Mouse (Mus musculus) kidney, postnatal 0 days (tissue): ENCODE data around the gene Retnlb. TPM values are rescaled to one million over a fixed set of nuclear protein-coding genes. Genes with fewer than 3 reads are reported as not detected.
"Not testable (repeated sequence)": the region's sequence is repeated elsewhere in the genome, so short reads cannot be mapped to it uniquely, and the experiment has no call there.

Source experiments
- ATAC-seq: fragments of 200-750 bp; cut with Nextera tagmentation; replicated peaks from 2 replicates; pipeline ENCODE4 v1.8.0; 2017; ENCODE audit warnings: low read depth, moderate number of reproducible peaks, moderate TSS enrichment, moderate library complexity; ENCODE audit not compliant: low FRiP score
- DNase-seq: peaks from one replicate; pipeline ENCODE4 v3.0.0-alpha.2; 2016; ENCODE audit warnings: low spot score
- H3K27ac ChIP-seq: fragments of 300-500 bp; sonication (generic); 2 replicates; pipeline ENCODE4 v1.5.1; 2014; ENCODE audit warnings: mild to moderate bottlenecking
- H3K27me3 ChIP-seq: fragments of 300-500 bp; sonication (generic); 2 replicates; pipeline ENCODE4 v1.6.1; 2014; ENCODE audit warnings: low read length, mixed read lengths; ENCODE audit not compliant: insufficient read depth
- H3K36me3 ChIP-seq: fragments of 300-500 bp; sonication (generic); 2 replicates; pipeline ENCODE4 v1.6.1; 2014; ENCODE audit warnings: low read length, mixed read lengths; ENCODE audit not compliant: insufficient read depth
- H3K4me1 ChIP-seq: fragments of 300-500 bp; sonication (generic); replicated peaks from 2 replicates; pipeline ENCODE4 v1.6.1; 2014; ENCODE audit warnings: antibody characterized with exemption, low read length, mixed read lengths; ENCODE audit not compliant: insufficient read depth
- H3K4me2 ChIP-seq: fragments of 300-500 bp; sonication (generic); 2 replicates; pipeline ENCODE4 v1.6.1; 2014; ENCODE audit warnings: mild to moderate bottlenecking, low read length, moderate library complexity, mixed read lengths
- H3K4me3 ChIP-seq: fragments of 300-500 bp; sonication (generic); replicated peaks from 2 replicates; pipeline ENCODE4 v1.5.1; 2014; ENCODE audit warnings: low read depth, low read length
- H3K9ac ChIP-seq: fragments of 300-500 bp; sonication (generic); 2 replicates; pipeline ENCODE4 v1.6.1; 2014; ENCODE audit warnings: low read depth, low read length
- H3K9me3 ChIP-seq: fragments of 300-500 bp; sonication (generic); replicated peaks from 2 replicates; pipeline ENCODE4 v1.6.1; 2016; ENCODE audit warnings: low read length, inconsistent platforms, mixed read lengths
- CTCF ChIP-seq: IDR thresholded peaks from 2 replicates; pipeline ENCODE4 v1.5.1; 2016; ENCODE audit warnings: antibody characterized with exemption, low read depth, mild to moderate bottlenecking, moderate library complexity
- WGBS: fragments of 180-500 bp; shearing (Covaris S2); extraction: QIAGEN DNeasy Blood & Tissue Kit; methylation state at CpG from one replicate; pipeline ENCODE4 v1.1.7; 2014; 5-methylcytosine and 5-hydroxymethylcytosine counted together
- polyA plus RNA-seq: library from polyadenylated mRNA; unstranded; fragments of >200 nt; fragmentation: Nextera tagmentation; extraction: Ambion mirVana; gene quantifications from 2 replicates; pipeline ENCODE4 v1.2.1, GENCODE M21; 2015

Retnlb gene
- polyA plus RNA-seq, 1 experiment from 2014 or later: not detected

- H3K27ac ChIP-seq: no peak overlapping the region
- no peak overlapping the region for H3K9ac ChIP-seq
- no peak for TF ChIP-seq CTCF
- ATAC-seq (no peak), DNase-seq (no peak)
- H3K4me3 ChIP-seq: no peak overlapping the region
- WGBS: 78% methylated on average over 3 of the region's 3 CpGs
- H3K27me3 ChIP-seq: no peaks in the 10 kb centered on the region
- H3K36me3 ChIP-seq: no peaks in the 10 kb centered on the region
- H3K4me1 ChIP-seq: no peaks in the 10 kb centered on the region
- no peaks in the 10 kb centered on the region for H3K9me3 ChIP-seq
- H3K4me2 ChIP-seq: no peak overlapping the region
Measured at GRCm38 (mm10) chr16:48826474-48826873, 9.8 kb downstream of the Retnlb start.

- Histone ChIP-seq H3K9me3 (no peaks in the 10 kb centered on the region), H3K4me1 (no peaks in the 10 kb centered on the region), H3K4me2 (no peak overlapping the region), H3K4me3 (no peak overlapping the region), H3K36me3 (no peaks in the 10 kb centered on the region), H3K27ac (no peak overlapping the region), H3K9ac (no peak overlapping the region), H3K27me3 (no peaks in the 10 kb centered on the region)
- TF ChIP-seq CTCF: no peak
- no peak for DNase-seq
- ATAC-seq: no peak
- WGBS: 29% methylated on average over 1 of the region's 1 CpGs
Measured at GRCm38 (mm10) chr16:48827625-48828024, 11.0 kb downstream of the Retnlb start.

- H3K36me3 ChIP-seq: no peaks in the 10 kb centered on the region
- DNase-seq (no peak), ATAC-seq (no peak)
- no peak overlapping the region for H3K9ac ChIP-seq
- no peak overlapping the region for H3K4me2 ChIP-seq
- no peaks in the 10 kb centered on the region for H3K9me3 ChIP-seq
- no peak for TF ChIP-seq CTCF
- H3K4me3 ChIP-seq: no peak overlapping the region
- no peak overlapping the region for H3K27ac ChIP-seq
- 83% methylated on average over 4 of the region's 4 CpGs for WGBS
- H3K4me1 ChIP-seq: no peaks in the 10 kb centered on the region
- no peaks in the 10 kb centered on the region for H3K27me3 ChIP-seq
Measured at GRCm38 (mm10) chr16:48829060-48829459, 12.4 kb downstream of the Retnlb start.

GRCm38 (mm10) chr16:48832055-48832454, 15.4 kb downstream of the Retnlb start:
- Histone ChIP-seq H3K27me3 (no peaks in the 10 kb centered on the region), H3K27ac (no peak overlapping the region), H3K4me1 (no peaks in the 10 kb centered on the region), H3K9ac (no peak overlapping the region), H3K4me3 (no peak overlapping the region), H3K9me3 (no peaks in the 10 kb centered on the region), H3K4me2 (no peak overlapping the region), H3K36me3 (no peaks in the 10 kb centered on the region)
- TF ChIP-seq CTCF: no peak
- DNase-seq (no peak), ATAC-seq (no peak)
- WGBS: 78% methylated on average over 7 of the region's 8 CpGs

GRCm38 (mm10) chr16:48833626-48834025, 17.0 kb downstream of the Retnlb start:
- H3K4me3 ChIP-seq, ATAC-seq, H3K9ac ChIP-seq, H3K4me2 ChIP-seq, H3K27me3 ChIP-seq, H3K36me3 ChIP-seq, H3K27ac ChIP-seq, DNase-seq, H3K4me1 ChIP-seq, H3K9me3 ChIP-seq: not testable (repeated sequence)
- WGBS: 39% methylated on average over 1 of the region's 1 CpGs

GRCm38 (mm10) chr16:48842266-48842665, 25.6 kb downstream of the Retnlb start, which contains the start of gene Retnla:
TSS of gene Retnla (plus strand) at chr16:48842551.
- TF ChIP-seq CTCF: no peak

GRCm38 (mm10) chr16:48843671-48844386, 27.2 kb downstream of the Retnlb start:
- 91% methylated on average over 4 of the region's 4 CpGs for WGBS

More at GRCm38 (mm10) chr16:48842266-48842665, 25.6 kb downstream of the Retnlb start, which contains the start of gene Retnla:
- WGBS: 83% methylated on average over 3 of the region's 3 CpGs
- Histone ChIP-seq H3K4me2 (no peak within 1 kb of the TSS), H3K9me3 (no peaks in the 10 kb centered on the region), H3K27me3 (no peaks in the 10 kb centered on the region), H3K4me1 (no peaks in the 10 kb centered on the region), H3K27ac (no peak within 1 kb of the TSS), H3K36me3 (no peaks in the 10 kb centered on the region), H3K4me3 (no peak within 1 kb of the TSS), H3K9ac (no peak within 1 kb of the TSS)
- ATAC-seq (no peak), DNase-seq (no peak)

GRCm38 (mm10) chr16:48865004-48865403, 48.3 kb downstream of the Retnlb start:
- H3K4me1 ChIP-seq, H3K27me3 ChIP-seq, H3K27ac ChIP-seq, H3K9me3 ChIP-seq, ATAC-seq, DNase-seq, H3K4me2 ChIP-seq, H3K4me3 ChIP-seq, H3K9ac ChIP-seq, H3K36me3 ChIP-seq: not testable (repeated sequence)
- 100% methylated on average over 1 of the region's 1 CpGs for WGBS

More at GRCm38 (mm10) chr16:48843671-48844386, 27.2 kb downstream of the Retnlb start:
- H3K27ac ChIP-seq: no peak overlapping the region
- ATAC-seq: no peak
- no peaks in the 10 kb centered on the region for H3K9me3 ChIP-seq
- H3K27me3 ChIP-seq: no peaks in the 10 kb centered on the region
- H3K36me3 ChIP-seq: no peaks in the 10 kb centered on the region
- no peaks in the 10 kb centered on the region for H3K4me1 ChIP-seq
- no peak overlapping the region for H3K4me2 ChIP-seq
- H3K4me3 ChIP-seq: no peak overlapping the region
- H3K9ac ChIP-seq: no peak overlapping the region
- no peak for TF ChIP-seq CTCF
- no peak for DNase-seq
